Mouse (Mus musculus): ENCODE measurements around the gene Chia1.

DNA sequence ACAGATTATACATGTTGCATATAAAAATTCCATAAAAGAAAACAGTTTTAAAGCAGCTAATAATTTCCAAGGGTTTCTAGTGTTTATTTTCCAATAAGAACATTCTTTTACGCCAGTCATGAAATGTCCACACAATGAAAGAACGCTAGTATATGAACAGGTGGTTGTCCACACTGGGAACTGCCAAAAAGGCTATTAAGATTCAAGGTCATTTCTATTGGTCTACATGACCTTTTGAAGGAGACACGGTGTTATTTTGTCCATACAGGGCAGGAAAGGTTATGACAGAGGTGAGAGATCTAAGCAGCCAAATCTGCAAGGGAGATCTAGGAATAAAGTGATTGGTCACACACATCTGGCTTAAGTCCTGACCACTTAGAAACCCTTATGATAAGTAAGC lies at the start of gene Chia1:
- TF ChIP-seq CTCF (IDR thresholded peaks at IDR 0.05; ENCODE audit: low read depth) (no peak), EP300 (optimal IDR thresholded peaks at IDR 0.05) (no peak)
